Mouse (Mus musculus) olfactory bulb, adult 2 months (tissue): ENCODE results near the gene Cfap70.

Source experiments
- CTCF ChIP-seq: fragments of 200-500 bp; IDR thresholded peaks from 2 replicates; pipeline ENCODE4 v1.5.1; 2012; ENCODE audit warnings: low read depth, mild to moderate bottlenecking, low read length, moderate library complexity; ENCODE audit not compliant: insufficient read depth
- POLR2A ChIP-seq: fragments of 200-500 bp; IDR thresholded peaks from 2 replicates; pipeline ENCODE4 v1.6.1; 2012; ENCODE audit warnings: mild to moderate bottlenecking, low read depth, low read length, moderate library complexity; ENCODE audit not compliant: insufficient read depth

DNA sequence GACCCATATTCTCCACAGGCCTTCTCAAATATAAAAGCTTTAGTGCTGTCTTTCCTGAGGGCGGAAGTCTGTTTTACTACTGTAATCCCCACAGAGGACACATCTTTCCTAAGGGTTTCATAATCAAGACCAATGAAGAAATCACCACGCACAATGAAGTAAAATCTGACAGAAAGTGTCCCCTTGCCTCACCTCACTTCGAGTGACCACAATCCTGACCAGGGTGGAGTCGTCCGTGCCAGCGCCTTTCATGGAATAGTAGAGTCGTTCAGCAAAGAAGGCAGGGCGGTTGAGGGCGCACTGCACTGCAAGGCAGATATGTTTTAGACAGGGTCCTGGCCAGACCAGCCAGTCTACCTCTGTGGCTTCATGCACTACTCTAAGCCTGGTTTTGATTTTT, 6.4 kb upstream of the Cfap70 start:
- TF ChIP-seq CTCF: no peak
- TF ChIP-seq POLR2A: no peak
